Mouse (Mus musculus) C2C12 (cell line): ENCODE measurements around the gene Nebl.

ENCODE experiments used
- CEBPB ChIP-seq: IDR thresholded peaks from one replicate; pipeline ENCODE4 v1.6.1; 2011; ENCODE audit warnings: low read depth, mild to moderate bottlenecking, control low read depth, moderate library complexity
- CTCF ChIP-seq: IDR thresholded peaks from one replicate; pipeline ENCODE4 v1.5.1; 2011; ENCODE audit not compliant: control insufficient read depth, insufficient read depth, insufficient read length
- MAX ChIP-seq: IDR thresholded peaks from one replicate; pipeline ENCODE4 v1.6.1; 2011; ENCODE audit warnings: mild to moderate bottlenecking, control low read depth
- MYOD1 ChIP-seq: IDR thresholded peaks from one replicate; pipeline ENCODE4 v1.6.1; 2011; ENCODE audit warnings: low read depth; ENCODE audit not compliant: control insufficient read depth, insufficient read length
- MYOG ChIP-seq: IDR thresholded peaks from one replicate; pipeline ENCODE4 v1.6.1; 2011; ENCODE audit not compliant: control insufficient read depth, insufficient read length; ENCODE audit errors: extremely low read depth
- USF1 ChIP-seq: IDR thresholded peaks from one replicate; pipeline ENCODE4 v1.6.1; 2011; ENCODE audit warnings: low read depth, mild to moderate bottlenecking, control low read depth, moderate library complexity

GRCm38 (mm10) chr2:17415347-17415746 is 315.9 kb downstream of the Nebl start:
- TF ChIP-seq CTCF, result no peak
- TF ChIP-seq USF1, result no peak
- TF ChIP-seq MYOG, result no peak
- no peak for TF ChIP-seq CEBPB
- TF ChIP-seq MYOD1, result no peak
- TF ChIP-seq MAX, result no peak
